In the genomic region with DNA sequence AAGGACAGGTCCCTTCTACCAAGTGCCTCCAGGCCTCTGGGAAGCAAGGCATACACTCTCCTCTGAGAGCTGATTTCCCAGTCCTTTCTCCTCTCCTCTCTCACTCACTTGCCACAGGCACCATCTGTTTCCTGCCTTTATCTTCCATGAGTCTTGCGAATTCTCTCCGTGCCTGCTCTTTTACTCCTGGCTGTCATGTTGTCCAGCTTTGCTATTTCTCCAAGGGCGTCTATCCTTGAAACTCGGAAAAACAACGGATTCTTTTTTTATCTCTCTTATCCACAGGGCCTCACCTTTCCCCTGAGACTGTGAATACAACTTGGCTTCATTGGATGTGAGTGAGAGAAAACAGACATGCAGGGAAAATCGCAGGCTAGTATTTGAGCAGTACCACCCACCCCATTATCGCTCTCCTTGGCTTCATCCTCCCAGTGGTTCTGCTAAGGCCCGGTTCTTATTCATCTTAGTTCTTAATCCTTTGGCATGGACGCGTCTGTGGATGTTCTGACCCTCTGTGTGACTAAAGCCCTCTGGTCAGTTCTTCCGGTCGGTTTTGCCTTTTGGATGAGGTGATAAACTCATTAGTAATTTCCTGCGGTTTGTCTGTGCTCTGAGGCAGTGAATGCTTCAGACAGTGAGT, we compare ENCODE assay signal across 18 mouse cellular contexts.
DNase-seq lines count a peak whose midpoint lies in the region; ATAC-seq and TF ChIP-seq lines count a peak whose summit lies in the region.
"Had no signal": no experiment of that assay in that cellular context is flagged by ENCODE, and none has a peak within 500 bp of the region (broad histone marks: within the 10 kb centered on the region; RNA-seq: fewer than 3 reads in every experiment).

No protein-coding gene starts in this region.

- H3K36me3 ChIP-seq in embryonic facial prominence, embryonic 14.5 days (ENCODE audit: control insufficient read depth, insufficient read depth, low read length), result no peaks in the 10 kb centered on the region
- H3K36me3 ChIP-seq in embryonic facial prominence, embryonic 10.5 days (replicated peaks), result no peaks in the 10 kb centered on the region
- no peaks in the 10 kb centered on the region for H3K36me3 ChIP-seq in midbrain, embryonic 11.5 days (ENCODE audit: control insufficient read depth, insufficient read depth, low read length)
- no peaks in the 10 kb centered on the region for H3K36me3 ChIP-seq in midbrain, embryonic 13.5 days
- H3K36me3 ChIP-seq in heart, embryonic 15.5 days, result no peaks in the 10 kb centered on the region
- H3K36me3 ChIP-seq in liver, embryonic 16.5 days (ENCODE audit: control insufficient read depth, insufficient read depth), result no peaks in the 10 kb centered on the region
- H3K36me3 ChIP-seq in stomach, postnatal 0 days (ENCODE audit: control insufficient read depth, insufficient read depth, low read length), result no peaks in the 10 kb centered on the region
- H3K36me3 ChIP-seq: limb, embryonic 12.5 days; neural tube, embryonic 15.5 days; stomach, embryonic 15.5 days had no signal

- H3K4me1 ChIP-seq in embryonic facial prominence, embryonic 14.5 days (ENCODE audit: control insufficient read depth, insufficient read depth, low read length), result no peaks in the 10 kb centered on the region
- H3K4me1 ChIP-seq in embryonic facial prominence, embryonic 10.5 days, result no peaks in the 10 kb centered on the region
- H3K4me1 ChIP-seq in midbrain, embryonic 11.5 days (ENCODE audit: control insufficient read depth, insufficient read depth, low read length), result no peaks in the 10 kb centered on the region
- H3K4me1 ChIP-seq in midbrain, embryonic 13.5 days (replicated peaks), result no peaks in the 10 kb centered on the region
- peaks cover 9% of the 10 kb centered on the region; the same call in 1 of the 2 replicates for H3K4me1 ChIP-seq in heart, embryonic 15.5 days (replicated peaks)
- H3K4me1 ChIP-seq in liver, embryonic 16.5 days (ENCODE audit: control insufficient read depth, low read depth, low read length), result no peaks in the 10 kb centered on the region
- H3K4me1 ChIP-seq in stomach, postnatal 0 days (replicated peaks; ENCODE audit: control insufficient read depth, insufficient read depth), result no peaks in the 10 kb centered on the region
- no peaks in the 10 kb centered on the region for H3K4me1 ChIP-seq in cerebellum, adult 2 months (ENCODE audit: control insufficient read depth, insufficient read depth, low read length)
- H3K4me1 ChIP-seq: limb, embryonic 12.5 days; stomach, embryonic 15.5 days had no signal

- TF ChIP-seq EP300 in stomach, postnatal 0 days (optimal IDR thresholded peaks at IDR 0.05), result no peak

- no peak overlapping the region for H3K9ac ChIP-seq in embryonic facial prominence, embryonic 14.5 days (ENCODE audit: low read depth, low read length)
- no peak overlapping the region for H3K9ac ChIP-seq in midbrain, embryonic 11.5 days (ENCODE audit: low read length)
- no peak overlapping the region for H3K9ac ChIP-seq in midbrain, embryonic 13.5 days (replicated peaks)
- H3K9ac ChIP-seq in heart, embryonic 15.5 days, result no peak overlapping the region
- H3K9ac ChIP-seq in liver, embryonic 16.5 days (ENCODE audit: low read depth, low read length), result no peak overlapping the region
- H3K9ac ChIP-seq in stomach, postnatal 0 days (ENCODE audit: low read length), result no peak overlapping the region
- H3K9ac ChIP-seq: forebrain, postnatal 0 days; hindbrain, embryonic 14.5 days; limb, embryonic 12.5 days; neural tube, embryonic 15.5 days; stomach, embryonic 15.5 days had no signal

- TF ChIP-seq POLR2A in cerebellum, adult 2 months (IDR thresholded peaks at IDR 0.05; ENCODE audit: borderline replicate concordance, insufficient read depth, low read length), result no peak

- H3K27ac ChIP-seq in embryonic facial prominence, embryonic 14.5 days (replicated peaks; ENCODE audit: low read depth, low read length), result no peak overlapping the region
- no peak overlapping the region for H3K27ac ChIP-seq in embryonic facial prominence, embryonic 10.5 days (replicated peaks)
- no peak overlapping the region for H3K27ac ChIP-seq in midbrain, embryonic 11.5 days (ENCODE audit: low read depth, low read length)
- no peak overlapping the region for H3K27ac ChIP-seq in midbrain, embryonic 13.5 days
- H3K27ac ChIP-seq in heart, embryonic 15.5 days, result peak overlapping the region; percentile 56; the same call in 1 of the 2 replicates
- no peak overlapping the region for H3K27ac ChIP-seq in liver, embryonic 16.5 days (ENCODE audit: low read length)
- no peak overlapping the region for H3K27ac ChIP-seq in stomach, postnatal 0 days (replicated peaks)
- H3K27ac ChIP-seq in cerebellum, adult 2 months (ENCODE audit: insufficient read depth, low read length), result no peak overlapping the region
- H3K27ac ChIP-seq: hindbrain, embryonic 14.5 days; limb, embryonic 12.5 days; neural tube, embryonic 15.5 days; stomach, embryonic 15.5 days had no signal

- H3K4me2 ChIP-seq in embryonic facial prominence, embryonic 14.5 days (ENCODE audit: low read depth, low read length), result no peak overlapping the region
- no peak overlapping the region for H3K4me2 ChIP-seq in midbrain, embryonic 11.5 days
- H3K4me2 ChIP-seq in midbrain, embryonic 13.5 days (replicated peaks), result no peak overlapping the region
- 0 out of 2 replicates have a peak overlapping the region, but pooled peaks have one; percentile 21 for H3K4me2 ChIP-seq in heart, embryonic 15.5 days
- H3K4me2 ChIP-seq in liver, embryonic 16.5 days (ENCODE audit: low read depth, low read length), result no peak overlapping the region
- no peak overlapping the region for H3K4me2 ChIP-seq in stomach, postnatal 0 days (replicated peaks; ENCODE audit: low read depth)
- H3K4me2 ChIP-seq: hindbrain, embryonic 14.5 days; limb, embryonic 12.5 days; neural tube, embryonic 15.5 days; stomach, embryonic 15.5 days had no signal

- 67% methylated on average over 13 of the region's 13 CpGs for WGBS in embryonic facial prominence, embryonic 14.5 days
- 74% methylated on average over 13 of the region's 13 CpGs for WGBS in embryonic facial prominence, embryonic 10.5 days
- 80% methylated on average over 13 of the region's 13 CpGs for WGBS in midbrain, embryonic 11.5 days
- 77% methylated on average over 13 of the region's 13 CpGs for WGBS in midbrain, embryonic 13.5 days
- whole genome bisulfite sequencing in heart, embryonic 15.5 days, result 26% methylated on average over 13 of the region's 13 CpGs
- WGBS in liver, embryonic 16.5 days (ENCODE audit: insufficient replicate concordance), result 20% methylated on average over 13 of the region's 13 CpGs
- 55% methylated on average over 13 of the region's 13 CpGs for WGBS in stomach, postnatal 0 days
- 81% methylated on average over 13 of the region's 13 CpGs for WGBS in cerebellum, adult 2 months

- no peak for ATAC-seq in embryonic facial prominence, embryonic 14.5 days (ENCODE audit: low read depth)
- no peak for ATAC-seq in midbrain, embryonic 11.5 days (ENCODE audit: low FRiP score)
- no peak for ATAC-seq in midbrain, embryonic 13.5 days
- ATAC-seq in heart, embryonic 15.5 days (replicated peaks; ENCODE audit: insufficient number of reproducible peaks, insufficient read depth, low FRiP score, low read depth), result peak; percentile 81
- 0 out of 2 replicates have a peak, but pooled peaks have one; percentile 11 for ATAC-seq in liver, embryonic 16.5 days (ENCODE audit: low read depth)
- no peak for ATAC-seq in stomach, postnatal 0 days (ENCODE audit: low FRiP score, low TSS enrichment)
- ATAC-seq: forebrain, postnatal 0 days had no signal

- no peaks in the 10 kb centered on the region for H3K9me3 ChIP-seq in embryonic facial prominence, embryonic 14.5 days (ENCODE audit: control insufficient read depth, low read length)
- no peaks in the 10 kb centered on the region for H3K9me3 ChIP-seq in embryonic facial prominence, embryonic 10.5 days
- no peaks in the 10 kb centered on the region for H3K9me3 ChIP-seq in midbrain, embryonic 11.5 days (ENCODE audit: control insufficient read depth, low read length)
- no peaks in the 10 kb centered on the region for H3K9me3 ChIP-seq in midbrain, embryonic 13.5 days
- H3K9me3 ChIP-seq in heart, embryonic 15.5 days (replicated peaks), result no peaks in the 10 kb centered on the region
- no peaks in the 10 kb centered on the region for H3K9me3 ChIP-seq in liver, embryonic 16.5 days (replicated peaks; ENCODE audit: control insufficient read depth, low read length)
- H3K9me3 ChIP-seq in stomach, postnatal 0 days (ENCODE audit: control insufficient read depth, low read length), result no peaks in the 10 kb centered on the region
- H3K9me3 ChIP-seq: limb, embryonic 12.5 days; neural tube, embryonic 15.5 days; stomach, embryonic 15.5 days had no signal

- H3K4me3 ChIP-seq in embryonic facial prominence, embryonic 14.5 days (ENCODE audit: low read depth, low read length), result no peak overlapping the region
- no peak overlapping the region for H3K4me3 ChIP-seq in embryonic facial prominence, embryonic 10.5 days
- no peak overlapping the region for H3K4me3 ChIP-seq in midbrain, embryonic 11.5 days (ENCODE audit: low read depth, low read length)
- H3K4me3 ChIP-seq in midbrain, embryonic 13.5 days (replicated peaks), result no peak overlapping the region
- H3K4me3 ChIP-seq in heart, embryonic 15.5 days, result no peak overlapping the region
- H3K4me3 ChIP-seq in liver, embryonic 16.5 days (ENCODE audit: low read depth, low read length), result no peak overlapping the region
- no peak overlapping the region for H3K4me3 ChIP-seq in stomach, postnatal 0 days (ENCODE audit: low read depth, low read length)
- H3K4me3 ChIP-seq in cerebellum, adult 2 months (replicated peaks; ENCODE audit: insufficient read depth, low read depth, low read length), result no peak overlapping the region
- H3K4me3 ChIP-seq: limb, embryonic 12.5 days; neural tube, embryonic 15.5 days; stomach, embryonic 15.5 days had no signal

- peak; percentile 2 for DNase-seq in embryonic facial prominence, embryonic 14.5 days (ENCODE audit: low spot score)
- DNase-seq in embryonic facial prominence, embryonic 10.5 days (ENCODE audit: low spot score), result no peak
- DNase-seq in midbrain, embryonic 11.5 days (ENCODE audit: low spot score, missing footprints), result peak; percentile 75
- DNase-seq in stomach, postnatal 0 days (ENCODE audit: low spot score), result no peak
- no peak for DNase-seq in cerebellum, adult 2 months
- DNase-seq: adrenal gland, postnatal 25 days; forebrain, postnatal 0 days; gastrocnemius, postnatal 14 days; kidney, adult 2 months; kidney, postnatal 4 days; retina, postnatal 1 day had no signal

- no peak for TF ChIP-seq CTCF in stomach, postnatal 0 days (IDR thresholded peaks at IDR 0.05; ENCODE audit: low read depth)
- no peak for TF ChIP-seq CTCF in cerebellum, adult 2 months (IDR thresholded peaks at IDR 0.05; ENCODE audit: borderline replicate concordance, insufficient read depth, low read depth, low read length)

- no peaks in the 10 kb centered on the region for H3K27me3 ChIP-seq in embryonic facial prominence, embryonic 14.5 days (replicated peaks; ENCODE audit: control insufficient read depth, insufficient read depth, low read length)
- no peaks in the 10 kb centered on the region for H3K27me3 ChIP-seq in embryonic facial prominence, embryonic 10.5 days (replicated peaks; ENCODE audit: low read depth, poor library complexity, severe bottlenecking)
- no peaks in the 10 kb centered on the region for H3K27me3 ChIP-seq in midbrain, embryonic 11.5 days (ENCODE audit: control insufficient read depth, insufficient read depth, low read length)
- H3K27me3 ChIP-seq in midbrain, embryonic 13.5 days, result no peaks in the 10 kb centered on the region
- H3K27me3 ChIP-seq in heart, embryonic 15.5 days, result no peaks in the 10 kb centered on the region
- no peaks in the 10 kb centered on the region for H3K27me3 ChIP-seq in liver, embryonic 16.5 days (ENCODE audit: control insufficient read depth, insufficient read depth, low read depth, low read length)
- no peaks in the 10 kb centered on the region for H3K27me3 ChIP-seq in stomach, postnatal 0 days (ENCODE audit: control insufficient read depth, insufficient read depth, low read length)
- H3K27me3 ChIP-seq in cerebellum, adult 2 months (ENCODE audit: control insufficient read depth, insufficient read depth, low read length), result no peaks in the 10 kb centered on the region
- H3K27me3 ChIP-seq: limb, embryonic 12.5 days; neural tube, embryonic 15.5 days; stomach, embryonic 15.5 days had no signal

Comparison
In these comparisons a context has a peak if more than half of its experiments do, and no peak if none do; other contexts are left out.
1. DNase-seq: peak in embryonic facial prominence, embryonic 14.5 days (single experiment) and midbrain, embryonic 11.5 days (single experiment); none in embryonic facial prominence, embryonic 10.5 days (single experiment), stomach, postnatal 0 days (single experiment) and cerebellum, adult 2 months (0 of 2).
2. ATAC-seq: peak in heart, embryonic 15.5 days (single experiment) and liver, embryonic 16.5 days (single experiment); none in embryonic facial prominence, embryonic 14.5 days (single experiment), midbrain, embryonic 11.5 days (single experiment), midbrain, embryonic 13.5 days (single experiment) and stomach, postnatal 0 days (single experiment).